Mouse (Mus musculus): ENCODE results near the gene H2-T23.

DNA sequence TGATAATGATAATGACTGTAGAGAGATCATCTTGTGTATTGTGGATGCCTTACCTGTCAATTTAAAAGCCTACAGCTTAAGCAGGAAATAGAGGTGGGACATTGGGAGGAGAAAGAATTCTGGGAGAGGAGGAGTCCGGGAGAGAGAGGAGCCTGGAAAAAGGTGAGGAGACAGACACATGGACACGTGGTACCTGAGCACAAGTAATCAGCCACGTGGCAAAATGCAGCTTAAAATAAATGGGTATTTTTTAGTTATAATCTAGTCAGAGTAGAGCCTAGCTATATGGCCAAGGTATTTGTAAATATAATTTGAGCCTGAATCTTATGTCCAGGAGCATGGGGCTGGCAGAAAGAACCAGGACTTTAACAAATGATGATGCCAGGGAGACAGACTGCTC, 13.1 kb downstream of the H2-T23 start:
- TF ChIP-seq CTCF (IDR thresholded peaks at IDR 0.05 in 2 of 3, conservative IDR thresholded peaks at IDR 0.05 in 1 of 3; ENCODE audit: control insufficient read depth in 1 of 3, insufficient read depth in 1 of 3, low read depth in 2 of 3, low read length in 3 of 3, poor library complexity in 1 of 3, severe bottlenecking in 1 of 3) (no peak), POLR2A (IDR thresholded peaks at IDR 0.05; ENCODE audit: control insufficient read depth in 1 of 2, insufficient read depth in 1 of 2, low read depth in 1 of 2, low read length in 2 of 2, poor library complexity in 1 of 2) (no peak), E2F4 (IDR thresholded peaks at IDR 0.05; ENCODE audit: borderline replicate concordance, low read depth, low read length) (no peak)

Data from MEL (cell line).